Mouse (Mus musculus) left cerebral cortex, adult 11 months (tissue): ENCODE data around the gene Sox8.

ENCODE experiments used
- DNase-seq: peaks from one replicate; pipeline ENCODE4 v3.0.0; 2022; ENCODE audit warnings: low spot score

Gene Sox8

GRCm38 (mm10) chr17:25570648-25571452 is at the start of gene Sox8:
Gene Sox8, minus strand, starts transcription at chr17:25570686.
- DNase-seq = peak; percentile 91

- no peak for DNase-seq
Observed at GRCm38 (mm10) chr17:25618508-25619056, 48.1 kb upstream of the Sox8 start.

DNA sequence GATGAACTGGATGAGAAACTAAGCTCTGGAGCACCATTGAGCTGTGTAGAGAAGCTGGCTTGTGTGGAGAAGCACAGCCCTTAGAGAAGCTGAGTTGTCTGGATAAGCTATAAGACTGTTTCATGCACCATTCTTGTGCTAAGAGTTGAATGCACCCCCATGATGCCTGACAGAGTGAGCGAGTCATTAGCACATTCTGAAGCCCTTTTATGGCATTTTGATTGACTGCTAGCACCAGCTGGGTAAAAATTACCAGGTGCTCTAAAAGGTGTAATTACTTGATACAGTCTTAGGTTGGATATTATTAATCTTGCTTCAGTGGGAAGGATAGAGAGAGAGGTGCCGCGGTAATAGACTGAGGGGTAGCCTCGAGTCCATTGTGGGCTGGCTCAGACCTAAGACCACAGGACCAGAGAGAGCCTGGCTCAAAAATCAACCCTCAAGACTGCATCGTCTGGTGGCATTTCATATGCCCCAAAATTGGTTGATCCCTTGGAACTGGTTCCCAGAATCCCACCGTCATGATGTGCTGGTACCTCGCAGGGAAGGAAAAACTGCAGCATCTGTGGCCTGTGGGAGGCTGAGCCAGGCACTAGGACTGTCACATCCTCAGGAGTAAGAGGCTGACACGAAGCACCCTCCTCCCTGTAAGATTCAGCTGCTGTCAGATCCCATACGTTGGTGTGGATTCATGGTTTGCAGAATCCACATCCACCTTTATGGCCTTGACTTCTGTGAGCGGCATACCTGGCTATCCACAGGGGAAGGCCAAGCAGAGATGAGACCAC is 44.4 kb upstream of the Sox8 start:
- DNase-seq = no peak

DNA sequence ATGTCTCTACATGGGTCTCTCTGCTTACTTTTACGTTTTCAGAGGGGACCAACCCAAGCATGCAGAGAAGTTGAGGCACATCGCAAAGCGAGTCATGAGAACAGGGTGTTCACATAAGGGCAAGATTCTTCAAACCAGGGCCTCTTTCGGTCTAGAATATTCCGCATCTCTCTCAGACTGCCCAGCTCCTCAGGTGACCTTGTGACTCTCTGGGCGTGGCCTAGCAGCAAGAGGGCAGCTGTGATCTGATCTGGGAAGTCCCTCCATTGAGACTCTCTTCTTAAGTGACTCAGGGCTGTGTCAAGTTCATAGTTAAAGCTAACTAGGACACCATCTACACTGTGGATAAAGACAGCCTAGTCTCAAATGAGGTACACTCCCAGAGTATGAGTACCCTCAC is 42.8 kb upstream of the Sox8 start:
- no peak for DNase-seq

- no peak for DNase-seq
Observed at GRCm38 (mm10) chr17:25612537-25612936, 42.1 kb upstream of the Sox8 start.

GRCm38 (mm10) chr17:25610151-25610550 is 39.7 kb upstream of the Sox8 start:
- DNase-seq = no peak

DNA sequence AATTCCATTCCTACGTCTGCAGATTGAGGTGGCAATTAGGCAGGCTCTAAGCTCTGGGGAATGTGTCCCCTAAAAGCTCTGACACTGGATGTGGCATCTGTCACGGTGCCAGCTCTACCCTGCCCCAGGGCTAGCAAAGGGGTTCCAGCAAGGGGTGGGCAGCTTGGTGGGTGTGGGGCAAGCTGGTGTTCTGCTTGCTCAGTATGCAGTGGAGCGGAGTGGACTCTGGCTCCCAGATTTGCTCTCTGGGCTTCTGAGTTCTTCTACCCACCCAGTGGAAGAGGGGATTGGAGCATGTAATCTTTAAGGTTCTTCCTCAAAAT is 39.0 kb upstream of the Sox8 start:
- DNase-seq = no peak

- DNase-seq = no peak
Observed at GRCm38 (mm10) chr17:25608821-25609505, 38.5 kb upstream of the Sox8 start.

- no peak for DNase-seq
Observed at GRCm38 (mm10) chr17:25608137-25608785, 37.8 kb upstream of the Sox8 start.

DNA sequence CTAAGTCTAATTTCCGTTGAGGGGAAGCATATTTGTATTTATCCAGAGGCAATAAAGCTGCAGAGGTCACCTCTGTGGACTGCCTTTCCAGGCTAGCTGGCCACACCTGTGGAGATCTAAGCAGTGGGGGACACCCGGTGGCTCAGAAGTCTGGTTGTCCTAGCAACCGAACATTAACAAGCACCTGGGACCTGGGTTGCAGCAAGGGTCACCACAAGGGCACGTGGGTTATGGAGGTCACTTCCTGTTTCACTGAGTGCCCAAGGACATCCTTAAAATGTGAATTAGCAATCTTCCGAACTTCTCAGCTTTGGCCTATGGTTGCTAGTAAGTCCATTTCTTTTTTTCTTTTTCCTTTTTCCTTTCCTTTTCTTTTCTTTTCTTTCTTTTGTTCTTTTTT is 33.7 kb upstream of the Sox8 start:
- DNase-seq = no peak

GRCm38 (mm10) chr17:25602366-25602765 is 31.9 kb upstream of the Sox8 start:
- no peak for DNase-seq

GRCm38 (mm10) chr17:25597537-25597936 is 27.1 kb upstream of the Sox8 start:
- no peak for DNase-seq

GRCm38 (mm10) chr17:25595495-25595894 is 25.0 kb upstream of the Sox8 start:
- DNase-seq = no peak

DNA sequence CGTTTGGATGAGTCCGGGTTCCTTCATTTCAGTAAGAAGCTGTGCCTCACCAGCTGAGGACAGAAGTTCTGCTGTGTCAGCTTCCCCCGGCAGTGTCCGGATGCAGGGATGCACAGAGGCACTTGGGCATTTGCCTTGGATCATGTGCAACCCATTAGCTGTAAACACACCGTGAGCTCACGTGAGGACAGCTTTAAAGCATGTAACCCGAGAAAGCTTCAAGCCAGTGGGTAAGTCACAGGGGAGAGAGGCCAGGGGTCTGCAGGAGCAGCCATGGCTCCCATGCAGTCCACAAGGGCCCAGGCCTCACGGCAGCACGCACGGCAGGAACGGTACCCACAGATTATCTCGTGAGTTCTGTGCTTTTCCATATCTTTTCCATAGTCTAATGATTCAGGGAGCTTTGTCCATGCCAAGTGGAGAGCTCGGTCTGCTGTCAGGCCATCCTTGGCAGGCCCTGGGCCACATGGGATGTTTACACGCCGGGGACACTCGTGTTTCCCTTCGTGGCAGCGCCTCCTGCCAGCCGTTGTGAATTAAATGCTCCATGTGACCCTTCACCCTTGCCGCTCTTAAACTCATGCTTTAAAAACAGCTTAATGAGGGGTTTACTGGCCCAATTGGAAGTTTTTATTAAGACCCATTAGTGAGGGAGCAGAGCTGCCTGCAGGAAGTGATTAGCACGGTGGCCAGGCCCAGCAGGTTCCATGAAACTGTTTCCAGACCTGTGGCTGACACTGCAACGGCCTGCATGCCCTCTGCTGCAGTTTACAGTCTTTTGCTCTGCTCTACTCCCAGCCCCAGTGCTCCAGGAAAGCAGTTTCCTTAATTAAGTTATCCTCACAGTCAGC is 23.1 kb upstream of the Sox8 start:
- no peak for DNase-seq

DNA sequence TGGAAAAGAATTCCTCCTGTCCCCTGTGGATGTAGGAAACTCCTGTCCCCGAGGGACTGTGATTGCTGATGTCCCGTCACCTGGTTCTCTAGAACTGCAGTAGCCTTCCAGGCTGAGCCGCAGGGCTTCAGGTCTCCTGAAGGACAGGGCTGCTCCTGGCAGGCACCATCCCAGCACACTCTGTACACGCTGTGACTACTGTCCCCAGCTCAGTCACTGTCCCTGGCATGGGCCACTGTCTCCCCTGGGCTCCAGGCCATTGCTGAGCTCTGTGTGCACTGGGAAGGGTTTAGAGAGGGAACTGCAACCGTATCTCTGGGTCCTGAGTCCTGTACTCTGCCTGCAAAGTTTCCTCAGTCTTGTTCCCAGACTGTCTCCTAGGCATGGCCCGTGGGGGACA is 21.9 kb upstream of the Sox8 start:
- no peak for DNase-seq

DNA sequence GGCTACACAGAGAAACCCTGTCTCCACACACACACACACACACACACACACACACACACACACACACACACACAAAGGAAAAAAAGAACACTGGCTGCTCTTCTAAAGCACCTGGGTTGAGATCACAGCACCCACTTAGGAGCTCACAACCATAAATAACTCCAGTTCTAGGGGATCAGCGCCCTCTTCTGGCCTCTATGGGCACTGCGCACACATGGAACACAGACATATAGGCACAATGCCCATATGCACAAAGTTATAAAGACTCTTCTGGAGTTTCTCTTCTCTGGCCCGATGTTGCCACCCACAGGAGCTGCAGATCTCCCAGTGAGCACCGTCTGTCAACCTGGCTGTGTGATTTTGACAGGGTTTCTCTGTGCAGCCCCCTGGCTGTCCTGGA is 20.5 kb upstream of the Sox8 start:
- no peak for DNase-seq

DNA sequence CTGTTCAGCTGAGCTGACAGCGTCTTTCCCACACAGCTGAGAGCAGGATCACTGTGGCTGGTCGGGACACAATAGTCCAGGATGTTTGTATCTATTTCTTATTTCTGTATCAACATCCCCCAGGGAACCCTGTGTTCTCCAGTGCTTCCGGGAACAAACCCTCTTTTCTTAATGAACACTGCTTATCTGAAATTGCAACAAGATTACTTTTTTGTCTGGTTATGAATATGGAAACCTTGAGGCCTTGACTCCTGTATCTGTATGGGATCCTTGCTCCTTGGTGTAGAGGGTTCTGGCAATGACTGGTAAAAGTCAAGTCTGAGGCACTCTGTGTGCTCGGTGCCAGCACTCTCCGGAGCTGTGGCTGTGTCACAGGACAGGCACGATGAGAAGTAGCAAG is 19.6 kb upstream of the Sox8 start:
- DNase-seq = no peak

DNA sequence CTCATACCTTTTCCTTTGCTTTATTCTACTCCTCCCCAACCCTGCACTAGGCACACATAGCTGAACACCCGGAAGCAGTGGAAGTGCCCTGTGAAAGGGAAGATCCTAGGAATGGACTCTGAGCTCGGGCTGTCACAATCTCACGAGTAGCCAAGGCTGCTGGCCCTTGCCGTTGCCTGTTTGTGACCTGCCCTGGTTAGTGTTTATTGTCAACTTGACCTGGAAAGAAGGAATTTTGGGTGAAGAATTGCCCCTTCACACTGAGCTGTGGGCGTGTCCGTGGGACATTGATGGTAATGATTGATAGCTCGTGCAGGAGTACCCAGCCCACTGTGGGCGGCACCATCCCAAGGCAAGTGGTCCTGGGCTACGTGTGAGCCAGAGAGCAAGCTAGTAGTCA is 14.2 kb upstream of the Sox8 start:
- no peak for DNase-seq

GRCm38 (mm10) chr17:25583858-25584257 is 13.4 kb upstream of the Sox8 start:
- DNase-seq = no peak

GRCm38 (mm10) chr17:25583099-25583498 is 12.6 kb upstream of the Sox8 start:
- DNase-seq = no peak

- no peak for DNase-seq
Observed at GRCm38 (mm10) chr17:25582076-25582475, 11.6 kb upstream of the Sox8 start.
